Mouse (Mus musculus) MEL (cell line): Measurements from ENCODE around the gene Col7a1. TPM values are rescaled to one million over a fixed set of nuclear protein-coding genes. Genes with fewer than 3 reads are reported as not detected.

Experiments
- DNase-seq: peaks from one replicate; pipeline ENCODE4 v3.0.0; 2011; ENCODE audit warnings: low read depth, low spot score
- H3K27ac ChIP-seq: 2 replicates; pipeline ENCODE4 v1.5.1; 2012; ENCODE audit warnings: low read depth, mild to moderate bottlenecking, control low read depth, low read length, moderate library complexity; ENCODE audit not compliant: control insufficient read depth
- H3K27me3 ChIP-seq, 2 experiments: fragments of 150-350 bp in 1 of 2; sonication (generic) in 1 of 2; 2 replicates each; pipeline ENCODE4 v1.6.1; 2012; ENCODE audit warnings: low read length in 2 of 2, mild to moderate bottlenecking in 2 of 2, improper control_type of control experiment in 1 of 2, moderate library complexity in 1 of 2; ENCODE audit not compliant: insufficient read depth in 2 of 2, control insufficient read depth in 1 of 2
- H3K36me3 ChIP-seq, 2 experiments: 2 replicates each; pipeline ENCODE4 v1.6.1; 2012 to 2014; ENCODE audit warnings: low read length in 2 of 2, improper control_type of control experiment in 1 of 2, inconsistent platforms in 1 of 2, mild to moderate bottlenecking in 1 of 2; ENCODE audit not compliant: insufficient read depth in 2 of 2, control insufficient read depth in 1 of 2
- H3K4me1 ChIP-seq, 2 experiments: fragments of 150-350 bp in 1 of 2; sonication (generic) in 1 of 2; 2 replicates each; pipeline ENCODE4 v1.6.1; 2012; ENCODE audit warnings: low read length in 2 of 2, improper control_type of control experiment in 1 of 2, mild to moderate bottlenecking in 1 of 2; ENCODE audit not compliant: insufficient read depth in 2 of 2, control insufficient read depth in 1 of 2
- H3K4me3 ChIP-seq, 2 experiments: fragments of 150-350 bp in 1 of 2; sonication (generic) in 1 of 2; 2 replicates each; pipeline ENCODE4 v1.5.1; 2012; ENCODE audit warnings: low read depth in 2 of 2, low read length in 2 of 2, mild to moderate bottlenecking in 2 of 2, moderate library complexity in 2 of 2, control low read depth in 1 of 2, improper control_type of control experiment in 1 of 2; ENCODE audit not compliant: control insufficient read depth in 1 of 2, insufficient read depth in 1 of 2
- H3K79me2 ChIP-seq: 2 replicates; pipeline ENCODE4 v1.6.1; 2012; ENCODE audit warnings: mild to moderate bottlenecking, low read length, moderate library complexity; ENCODE audit not compliant: control insufficient read depth, poor library complexity, insufficient read depth
- H3K9ac ChIP-seq: 2 replicates; pipeline ENCODE4 v1.6.1; 2012; ENCODE audit warnings: low read depth, mild to moderate bottlenecking, control low read depth, low read length, moderate library complexity; ENCODE audit not compliant: control insufficient read depth, poor library complexity, severe bottlenecking
- H3K9me3 ChIP-seq: fragments of 150-350 bp; sonication (generic); replicated peaks from 2 replicates; pipeline ENCODE4 v1.6.1; 2012; ENCODE audit warnings: mild to moderate bottlenecking, low read length, improper control_type of control experiment, moderate library complexity; ENCODE audit not compliant: insufficient read depth
- BHLHE40 ChIP-seq: IDR thresholded peaks from 2 replicates; pipeline ENCODE4 v1.6.1; 2012; ENCODE audit warnings: low read depth, mild to moderate bottlenecking, inconsistent platforms, low read length, improper control_type of control experiment, borderline replicate concordance
- CHD1 ChIP-seq: IDR thresholded peaks from 2 replicates; pipeline ENCODE4 v1.6.1; 2012; ENCODE audit warnings: low read depth, mild to moderate bottlenecking, inconsistent platforms, low read length, improper control_type of control experiment
- CTCF ChIP-seq, 3 experiments: IDR thresholded peaks in 2 of 3; conservative IDR thresholded peaks in 1 of 3; 2 replicates each; pipeline ENCODE4 v1.5.1; 2011 to 2012; ENCODE audit warnings: low read length in 3 of 3, low read depth in 2 of 3, mild to moderate bottlenecking in 2 of 3, improper control_type of control experiment in 1 of 3, inconsistent platforms in 1 of 3, mixed read lengths in 1 of 3, moderate library complexity in 1 of 3; ENCODE audit not compliant: control insufficient read depth in 1 of 3, insufficient read depth in 1 of 3, poor library complexity in 1 of 3, severe bottlenecking in 1 of 3
- E2F4 ChIP-seq: IDR thresholded peaks from 2 replicates; pipeline ENCODE4 v1.6.1; 2011; ENCODE audit warnings: low read depth, low read length, improper control_type of control experiment, borderline replicate concordance
- ELF1 ChIP-seq: IDR thresholded peaks from 2 replicates; pipeline ENCODE4 v1.6.1; 2014; ENCODE audit warnings: low read depth, mild to moderate bottlenecking, inconsistent platforms, low read length, improper control_type of control experiment, moderate library complexity
- EP300 ChIP-seq, 2 experiments: IDR thresholded peaks; 2 replicates each; pipeline ENCODE4 v1.6.1; 2011; ENCODE audit warnings: improper control_type of control experiment in 2 of 2, low read length in 2 of 2, low read depth in 1 of 2, mild to moderate bottlenecking in 1 of 2
- ETS1 ChIP-seq: IDR thresholded peaks from 2 replicates; pipeline ENCODE4 v1.6.1; 2012; ENCODE audit warnings: low read depth, mild to moderate bottlenecking, inconsistent platforms, low read length, improper control_type of control experiment, moderate library complexity
- GATA1 ChIP-seq: IDR thresholded peaks from 2 replicates; pipeline ENCODE4 v1.6.1; 2011; ENCODE audit warnings: low read depth, low read length, improper control_type of control experiment
- HCFC1 ChIP-seq: IDR thresholded peaks from 2 replicates; pipeline ENCODE4 v1.6.1; 2012; ENCODE audit warnings: low read depth, mild to moderate bottlenecking, inconsistent platforms, low read length, improper control_type of control experiment, moderate library complexity
- MAX ChIP-seq: IDR thresholded peaks from 2 replicates; pipeline ENCODE4 v1.6.1; 2011; ENCODE audit warnings: low read length, improper control_type of control experiment
- MAZ ChIP-seq: IDR thresholded peaks from 2 replicates; pipeline ENCODE4 v1.6.1; 2012; ENCODE audit warnings: low read depth, mild to moderate bottlenecking, inconsistent platforms, low read length, improper control_type of control experiment
- MEF2A ChIP-seq: IDR thresholded peaks from 2 replicates; pipeline ENCODE4 v1.6.1; 2014; ENCODE audit warnings: low read depth, mild to moderate bottlenecking, inconsistent platforms, low read length, improper control_type of control experiment; ENCODE audit not compliant: poor library complexity, insufficient replicate concordance, severe bottlenecking; ENCODE audit errors: extremely low read depth
- MXI1 ChIP-seq: IDR thresholded peaks from 2 replicates; pipeline ENCODE4 v1.6.1; 2011; ENCODE audit warnings: mild to moderate bottlenecking, low read depth, low read length, improper control_type of control experiment
- NELFE ChIP-seq: IDR thresholded peaks from 2 replicates; pipeline ENCODE4 v1.6.1; 2011; ENCODE audit warnings: low read depth, low read length, improper control_type of control experiment
- NRF1 ChIP-seq: IDR thresholded peaks from 2 replicates; pipeline ENCODE4 v1.6.1; 2014; ENCODE audit warnings: low read depth, mild to moderate bottlenecking, inconsistent platforms, low read length, improper control_type of control experiment, moderate library complexity; ENCODE audit not compliant: poor library complexity, insufficient read depth, severe bottlenecking
- POLR2A ChIP-seq, 2 experiments: IDR thresholded peaks; 2 replicates each; pipeline ENCODE4 v1.6.1; 2011 to 2012; ENCODE audit warnings: low read length in 2 of 2, mild to moderate bottlenecking in 2 of 2, control low read depth in 1 of 2, improper control_type of control experiment in 1 of 2, low read depth in 1 of 2, moderate library complexity in 1 of 2; ENCODE audit not compliant: control insufficient read depth in 1 of 2, insufficient read depth in 1 of 2, poor library complexity in 1 of 2
- RAD21 ChIP-seq: IDR thresholded peaks from 2 replicates; pipeline ENCODE4 v1.6.1; 2011; ENCODE audit warnings: mild to moderate bottlenecking, low read depth, low read length, improper control_type of control experiment
- RCOR1 ChIP-seq: IDR thresholded peaks from 2 replicates; pipeline ENCODE4 v1.6.1; 2012; ENCODE audit warnings: low read depth, mild to moderate bottlenecking, inconsistent platforms, low read length, improper control_type of control experiment
- SIN3A ChIP-seq: IDR thresholded peaks from 2 replicates; pipeline ENCODE4 v1.6.1; 2012; ENCODE audit warnings: low read length, improper control_type of control experiment, inconsistent platforms
- TCF12 ChIP-seq: IDR thresholded peaks from 2 replicates; pipeline ENCODE4 v1.6.1; 2014; ENCODE audit warnings: low read depth, mild to moderate bottlenecking, inconsistent platforms, low read length, improper control_type of control experiment, moderate library complexity
- USF1 ChIP-seq: IDR thresholded peaks from 2 replicates; pipeline ENCODE4 v1.6.1; 2014; ENCODE audit warnings: low read depth, mild to moderate bottlenecking, inconsistent platforms, low read length, improper control_type of control experiment, moderate library complexity
- USF2 ChIP-seq, 2 experiments: IDR thresholded peaks; 2 replicates each; pipeline ENCODE4 v1.6.1; 2011 to 2012; ENCODE audit warnings: improper control_type of control experiment in 2 of 2, low read length in 2 of 2, borderline replicate concordance in 1 of 2, inconsistent platforms in 1 of 2, low read depth in 1 of 2, mild to moderate bottlenecking in 1 of 2; ENCODE audit not compliant: insufficient read depth in 1 of 2
- ZMIZ1 ChIP-seq: IDR thresholded peaks from 2 replicates; pipeline ENCODE4 v1.6.1; 2012; ENCODE audit warnings: low read depth, mild to moderate bottlenecking, inconsistent platforms, low read length, improper control_type of control experiment, moderate library complexity
- ZNF384 ChIP-seq: IDR thresholded peaks from 2 replicates; pipeline ENCODE4 v1.6.1; 2012; ENCODE audit warnings: low read depth, mild to moderate bottlenecking, inconsistent platforms, low read length, improper control_type of control experiment
- polyA plus RNA-seq, 2 experiments: library from polyadenylated mRNA; stranded (reverse) in 1 of 2; unstranded in 1 of 2; fragments of >175 nt in 1 of 2; fragments of >200 nt in 1 of 2; gene quantifications; 2 replicates each; pipeline versions ENCODE4 v1.2.1 to v1.2.4; 2012; ENCODE audit warnings: low replicate concordance in 2 of 2, low read depth in 1 of 2; ENCODE audit not compliant: insufficient read length in 2 of 2, insufficient read depth in 1 of 2, missing spikeins in 1 of 2
- total RNA-seq: library from RNA; depleted of rRNA; stranded (reverse); fragments of 300-350 nt; gene quantifications from 2 replicates; pipeline ENCODE4 v1.2.3, GENCODE M21; 2012

The Col7a1 gene
- total and polyA plus RNA-seq, 3 experiments, result 1.2 to 2.6 TPM; not detected in 1

DNA sequence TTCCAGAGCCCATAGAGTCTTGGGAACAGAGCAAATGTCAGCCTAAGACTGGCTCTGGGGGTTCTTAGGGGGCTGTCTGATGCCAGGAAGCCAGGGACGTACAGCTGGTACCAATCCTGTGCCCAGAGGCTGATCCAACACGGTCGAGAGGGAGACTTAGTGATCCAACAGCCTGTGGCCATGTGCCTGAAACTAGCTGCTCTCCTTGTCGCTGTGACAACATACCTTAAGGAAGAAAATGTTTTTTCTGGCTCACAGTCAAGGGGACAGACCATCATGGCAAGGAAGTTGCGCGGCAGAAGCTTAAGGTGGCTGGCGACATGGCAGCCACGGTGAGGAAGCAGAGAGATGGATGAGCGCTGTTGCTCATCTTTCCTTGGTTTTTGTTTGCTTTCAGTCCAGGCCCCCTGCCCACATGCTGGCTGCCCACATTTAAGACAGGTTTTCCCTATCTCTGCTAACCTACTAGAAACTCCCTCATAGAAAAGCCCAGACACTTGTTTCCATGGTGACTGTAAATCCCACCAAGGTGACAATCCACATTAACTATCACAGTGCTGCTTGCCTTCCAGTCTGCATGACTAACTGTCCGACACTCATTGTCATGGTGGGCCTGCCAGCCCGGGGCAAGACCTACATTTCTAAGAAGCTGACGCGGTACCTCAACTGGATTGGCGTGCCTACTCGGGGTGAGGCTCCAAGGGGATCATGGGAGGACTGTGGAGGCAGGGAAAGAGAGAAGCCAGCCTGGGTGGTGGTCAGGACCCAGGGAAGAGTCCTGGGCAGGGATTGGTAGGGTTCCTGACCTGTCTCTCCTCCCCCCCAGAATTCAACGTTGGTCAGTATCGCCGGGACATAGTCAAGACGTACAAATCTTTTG is 45.1 kb downstream of the Col7a1 start:
- Histone ChIP-seq H3K9me3 (no peaks in the 10 kb centered on the region), H3K36me3 (peaks cover 0 to 22% of the 10 kb centered on the region in 2 experiments; a peak in 2 of 4 replicates), H3K27me3 (no peaks in the 10 kb centered on the region), H3K4me3 (peak overlapping the region; percentile 45 to 49), H3K9ac (peak overlapping the region; percentile 63), H3K27ac (peak overlapping the region; percentile 77), H3K4me1 (peaks cover 8 to 31% of the 10 kb centered on the region in 2 experiments), H3K79me2 (no peaks in the 10 kb centered on the region)
- TF ChIP-seq BHLHE40, result no peak
- 0 out of 4 replicates have a peak, but pooled peaks of 1 of the 2 experiments have one; percentile 48 for TF ChIP-seq POLR2A (IDR thresholded peaks at IDR 0.05; ENCODE audit: control insufficient read depth in 1 of 2, insufficient read depth in 1 of 2, low read depth in 1 of 2, low read length in 2 of 2, poor library complexity in 1 of 2)
- no peak for TF ChIP-seq ELF1
- 0 out of 2 replicates have a peak, but pooled peaks have one; percentile 32 for TF ChIP-seq NELFE
- no peak for DNase-seq

DNA sequence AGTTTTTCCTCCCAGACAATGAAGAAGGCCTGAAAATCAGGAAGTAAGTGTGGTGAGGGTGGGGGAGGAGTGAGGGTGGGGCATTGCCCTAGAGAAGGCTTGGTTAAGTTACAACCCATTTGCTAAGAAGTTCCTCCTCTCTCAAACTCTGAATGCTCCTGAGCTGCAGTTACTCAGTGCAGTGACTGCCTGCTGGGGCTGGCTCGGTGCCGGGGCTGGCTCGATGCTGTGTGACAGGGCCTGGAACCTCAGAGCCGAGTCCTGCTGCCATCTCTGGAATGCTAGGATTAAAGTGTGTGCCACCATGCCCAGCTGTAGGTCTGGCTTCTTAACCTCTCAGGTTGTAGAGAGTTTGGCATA is 45.8 kb downstream of the Col7a1 start:
- Histone ChIP-seq H3K27me3 (no peaks in the 10 kb centered on the region), H3K27ac (peak overlapping the region; percentile 77), H3K9me3 (no peaks in the 10 kb centered on the region), H3K79me2 (no peaks in the 10 kb centered on the region), H3K4me1 (peaks cover 8 to 31% of the 10 kb centered on the region in 2 experiments), H3K4me3 (peak overlapping the region; percentile 45 to 49), H3K36me3 (peaks cover 0 to 22% of the 10 kb centered on the region in 2 experiments; a peak in 2 of 4 replicates), H3K9ac (peak overlapping the region; percentile 63)
- no peak for TF ChIP-seq TCF12
- TF ChIP-seq MEF2A, result no peak
- peak; percentile 82 for TF ChIP-seq ELF1
- peak; percentile 52; the same call in 1 of the 2 replicates for TF ChIP-seq SIN3A
- no peak for TF ChIP-seq CHD1
- TF ChIP-seq MAZ, result peak; percentile 85; the same call in 1 of the 2 replicates
- TF ChIP-seq CTCF (IDR thresholded peaks at IDR 0.05 in 2 of 3, conservative IDR thresholded peaks at IDR 0.05 in 1 of 3; ENCODE audit: control insufficient read depth in 1 of 3, insufficient read depth in 1 of 3, low read depth in 2 of 3, low read length in 3 of 3, poor library complexity in 1 of 3, severe bottlenecking in 1 of 3), result no peak
- TF ChIP-seq NRF1, result no peak
- TF ChIP-seq ZNF384, result no peak
- no peak for TF ChIP-seq E2F4
- no peak for TF ChIP-seq HCFC1
- TF ChIP-seq POLR2A (IDR thresholded peaks at IDR 0.05; ENCODE audit: control insufficient read depth in 1 of 2, insufficient read depth in 1 of 2, low read depth in 1 of 2, low read length in 2 of 2, poor library complexity in 1 of 2), result peak in 1 of 2 experiments; percentile 38; a peak in 2 of 4 replicates
- TF ChIP-seq MXI1, result 0 out of 2 replicates have a peak, but pooled peaks have one; percentile 20
- TF ChIP-seq ZMIZ1, result no peak
- TF ChIP-seq USF1, result no peak
- TF ChIP-seq NELFE, result no peak
- TF ChIP-seq MAX, result 0 out of 2 replicates have a peak, but pooled peaks have one; percentile 13
- TF ChIP-seq BHLHE40, result no peak
- TF ChIP-seq RAD21, result no peak
- TF ChIP-seq EP300 (IDR thresholded peaks at IDR 0.05; ENCODE audit: low read depth in 1 of 2, low read length in 2 of 2), result no peak
- TF ChIP-seq GATA1, result no peak
- no peak for TF ChIP-seq USF2 (IDR thresholded peaks at IDR 0.05; ENCODE audit: borderline replicate concordance in 1 of 2, insufficient read depth in 1 of 2, low read depth in 1 of 2, low read length in 2 of 2)
- TF ChIP-seq ETS1, result no peak
- peak; percentile 45; the same call in 1 of the 2 replicates for TF ChIP-seq RCOR1
- peak; percentile 92 for DNase-seq
